Mouse (Mus musculus) forebrain, embryonic 13.5 days (tissue): ENCODE measurements around the gene Spr. TPM values are rescaled to one million over a fixed set of nuclear protein-coding genes. Genes with fewer than 3 reads are reported as not detected.
"Not testable (repeated sequence)": the region's sequence is repeated elsewhere in the genome, so short reads cannot be mapped to it uniquely, and the experiment has no call there.

Experiments used
- ATAC-seq: fragments of 200-750 bp; cut with Nextera tagmentation; 2 replicates; pipeline ENCODE4 v1.8.0; 2017
- H3K27ac ChIP-seq: fragments of 300-500 bp; sonication (generic); 2 replicates; pipeline ENCODE4 v1.5.1; 2015; ENCODE audit warnings: inconsistent platforms, mild to moderate bottlenecking, moderate library complexity
- H3K27me3 ChIP-seq: fragments of 300-500 bp; sonication (generic); 2 replicates; pipeline ENCODE4 v1.6.1; 2015; ENCODE audit warnings: mild to moderate bottlenecking, inconsistent platforms
- H3K36me3 ChIP-seq: fragments of 300-500 bp; sonication (generic); 2 replicates; pipeline ENCODE4 v1.6.1; 2015; ENCODE audit warnings: mild to moderate bottlenecking, inconsistent platforms; ENCODE audit not compliant: poor library complexity, severe bottlenecking
- H3K4me1 ChIP-seq: fragments of 300-500 bp; sonication (generic); 2 replicates; pipeline ENCODE4 v1.6.1; 2015; ENCODE audit warnings: inconsistent platforms
- H3K4me2 ChIP-seq: fragments of 300-500 bp; sonication (generic); 2 replicates; pipeline ENCODE4 v1.6.1; 2015; ENCODE audit warnings: inconsistent platforms, mild to moderate bottlenecking, moderate library complexity
- H3K4me3 ChIP-seq: fragments of 300-500 bp; sonication (generic); 2 replicates; pipeline ENCODE4 v1.5.1; 2015; ENCODE audit warnings: mild to moderate bottlenecking, inconsistent platforms
- H3K9ac ChIP-seq: fragments of 300-500 bp; sonication (generic); 2 replicates; pipeline ENCODE4 v1.6.1; 2015; ENCODE audit warnings: mild to moderate bottlenecking, inconsistent platforms
- H3K9me3 ChIP-seq: fragments of 300-500 bp; sonication (generic); replicated peaks from 2 replicates; pipeline ENCODE4 v1.6.1; 2016; ENCODE audit warnings: inconsistent platforms
- WGBS: fragments of 180-500 bp; shearing (Covaris S2); methylation state at CpG from one replicate; pipeline ENCODE4 v1.1.7; 2015; 5-methylcytosine and 5-hydroxymethylcytosine counted together
- polyA plus RNA-seq: library from polyadenylated mRNA; unstranded; fragments of >200 nt; fragmentation: Nextera tagmentation; extraction: Ambion mirVana; gene quantifications from 2 replicates; pipeline ENCODE4 v1.2.1, GENCODE M21; 2015

The Spr gene
- polyA plus RNA-seq, 1 experiment from 2014 or later: 29.1 TPM

DNA sequence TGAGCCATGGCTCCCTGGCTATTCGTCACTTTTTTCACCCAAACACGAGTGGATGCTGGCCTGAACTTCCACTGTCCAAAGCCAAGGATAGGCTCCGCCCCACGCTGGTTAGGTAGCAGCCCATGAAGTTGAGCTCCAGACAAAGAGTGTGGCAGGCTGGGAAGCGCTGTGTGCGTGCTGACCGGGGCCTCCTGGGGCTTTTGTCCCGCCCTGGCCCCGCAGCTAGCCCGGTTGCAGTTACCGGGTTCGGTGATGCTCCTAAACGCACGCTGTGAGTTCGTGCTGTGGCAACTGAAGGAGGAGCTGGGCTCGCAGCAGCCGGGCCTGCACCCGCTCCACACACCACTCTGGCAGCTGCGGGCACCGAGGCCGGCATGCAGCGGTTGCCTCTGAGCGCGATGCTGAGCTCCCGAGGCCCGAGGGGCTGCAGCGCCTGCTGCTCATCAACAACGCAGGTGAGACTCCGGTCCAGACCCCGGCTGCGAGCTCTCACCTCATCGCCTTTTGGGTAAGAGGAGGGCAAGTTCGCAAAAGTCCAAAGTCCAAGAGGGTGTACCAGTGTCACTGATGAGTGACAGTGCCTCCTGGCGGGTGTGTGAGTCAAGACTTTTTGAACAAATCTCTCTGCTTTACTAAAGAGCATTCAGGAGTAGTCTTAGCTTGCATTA is 17.4 kb upstream of the Spr start:
- Histone ChIP-seq H3K4me3 (peak overlapping the region; percentile 45), H3K27me3 (no peaks in the 10 kb centered on the region), H3K4me2 (peak overlapping the region; percentile 80), H3K36me3 (no peaks in the 10 kb centered on the region), H3K9me3 (no peaks in the 10 kb centered on the region), H3K9ac (peak overlapping the region; percentile 69), H3K4me1 (peaks cover 21% of the 10 kb centered on the region), H3K27ac (peak overlapping the region; percentile 20; the same call in 1 of the 2 replicates)
- peak; percentile 46 for ATAC-seq
- 1% methylated on average over 34 of the region's 34 CpGs for WGBS

DNA sequence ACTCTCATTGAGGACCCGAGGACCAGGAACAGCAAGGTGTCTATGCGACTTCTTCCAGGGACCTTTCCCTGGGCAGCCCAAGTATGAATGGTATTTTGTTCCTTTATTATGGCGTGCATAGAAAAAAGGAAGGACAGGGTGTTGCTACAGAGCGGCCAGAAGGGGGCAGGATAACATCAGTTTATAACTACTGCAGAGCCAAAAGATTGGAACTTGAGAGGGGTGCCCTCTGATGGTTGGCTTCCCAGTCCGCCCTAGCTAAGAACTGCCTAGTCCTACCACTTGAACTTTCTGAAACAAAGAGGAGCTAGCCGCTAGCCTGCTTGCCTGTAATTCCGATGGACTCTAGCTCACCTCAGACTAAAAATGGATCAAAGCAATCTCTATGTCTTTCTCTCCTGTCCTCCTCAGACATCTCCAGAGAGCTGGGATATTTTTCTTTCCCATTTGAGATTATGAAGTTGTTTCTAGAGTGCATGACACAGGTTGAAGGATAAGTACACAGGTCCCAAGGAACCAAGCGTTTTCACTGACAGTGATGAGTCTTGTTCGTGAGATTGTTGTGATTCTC is 16.5 kb upstream of the Spr start:
- ATAC-seq: peak; percentile 73

DNA sequence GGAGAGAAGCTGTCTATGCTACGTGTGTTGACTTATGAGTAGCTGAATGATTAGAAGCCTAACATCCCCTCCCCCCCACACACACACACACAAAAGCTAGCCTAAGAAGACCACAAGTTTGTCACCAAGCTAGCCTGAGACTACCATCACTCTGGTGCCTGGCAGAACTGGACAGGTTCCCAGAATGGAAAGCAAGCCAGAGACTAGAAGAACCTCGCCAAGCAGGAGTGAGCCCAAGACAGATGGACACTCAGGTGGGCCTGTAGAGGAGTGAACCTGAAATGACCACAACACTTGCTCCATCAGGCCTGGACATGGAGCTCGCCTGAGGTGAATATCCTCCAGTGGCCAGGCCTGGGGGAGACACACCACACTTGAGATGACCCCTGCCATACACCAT is 12.8 kb upstream of the Spr start:
- Histone ChIP-seq H3K4me1 (peaks cover 10% of the 10 kb centered on the region), H3K36me3 (no peaks in the 10 kb centered on the region), H3K27ac (no peak overlapping the region), H3K4me2 (no peak overlapping the region), H3K9me3 (no peaks in the 10 kb centered on the region), H3K27me3 (no peaks in the 10 kb centered on the region), H3K4me3 (no peak overlapping the region), H3K9ac (no peak overlapping the region)
- 67% methylated on average over 3 of the region's 3 CpGs for WGBS
- no peak for ATAC-seq

More for the DNA sequence above, 16.5 kb upstream of the Spr start:
- Histone ChIP-seq H3K9me3 (no peaks in the 10 kb centered on the region), H3K27ac (no peak overlapping the region), H3K9ac (no peak overlapping the region), H3K36me3 (no peaks in the 10 kb centered on the region), H3K4me1 (peaks cover 18% of the 10 kb centered on the region), H3K27me3 (no peaks in the 10 kb centered on the region), H3K4me3 (no peak overlapping the region), H3K4me2 (no peak overlapping the region)
- 10% methylated on average over 9 of the region's 9 CpGs for WGBS

DNA sequence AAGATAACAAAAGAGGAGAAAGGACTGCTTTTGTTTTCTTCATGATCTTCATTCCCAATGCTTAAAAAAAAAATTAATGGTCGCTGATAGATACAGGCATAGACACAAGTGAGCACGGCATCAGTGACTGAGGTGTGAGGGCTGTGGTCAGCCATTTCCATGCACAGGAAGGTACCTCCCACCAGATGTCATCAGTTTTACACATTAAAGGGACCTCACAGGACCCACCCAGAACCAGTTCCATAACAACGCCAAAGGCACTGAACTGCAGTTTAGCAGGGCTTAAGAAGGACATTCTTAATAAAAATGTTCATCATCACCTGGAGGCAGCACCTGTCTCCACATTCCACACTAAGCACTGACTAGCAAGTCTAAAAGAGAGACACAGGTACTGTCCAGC is 10.1 kb upstream of the Spr start:
- Histone ChIP-seq H3K36me3 (no peaks in the 10 kb centered on the region), H3K9ac (no peak overlapping the region), H3K4me2 (no peak overlapping the region), H3K27ac (no peak overlapping the region), H3K4me1 (no peaks in the 10 kb centered on the region), H3K4me3 (no peak overlapping the region), H3K9me3 (no peaks in the 10 kb centered on the region), H3K27me3 (no peaks in the 10 kb centered on the region)
- 71% methylated on average over 3 of the region's 3 CpGs for WGBS
- no peak for ATAC-seq

DNA sequence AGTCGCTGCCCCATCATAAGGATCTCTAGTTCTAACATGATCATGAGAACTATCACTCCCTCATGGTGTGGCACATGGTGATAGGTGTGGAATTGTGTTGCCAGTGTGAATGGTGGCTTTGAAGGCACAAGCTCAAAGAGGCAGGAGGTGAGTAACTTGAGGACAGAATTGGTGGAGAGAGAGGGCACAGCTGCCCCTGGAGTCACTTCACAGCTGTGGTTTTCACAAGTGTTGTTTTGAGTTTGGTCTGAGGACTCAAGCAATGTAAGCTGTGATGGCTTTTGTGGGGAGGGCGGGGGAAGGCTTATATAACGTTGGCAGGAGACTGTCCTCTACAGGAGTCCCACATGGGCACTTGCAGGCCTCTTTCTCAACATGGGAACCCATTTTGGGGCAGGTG is 6.9 kb upstream of the Spr start:
- ATAC-seq: no peak
- Histone ChIP-seq H3K27me3 (no peaks in the 10 kb centered on the region), H3K4me3 (no peak overlapping the region), H3K27ac (no peak overlapping the region), H3K9ac (no peak overlapping the region), H3K9me3 (no peaks in the 10 kb centered on the region), H3K4me1 (no peaks in the 10 kb centered on the region), H3K36me3 (no peaks in the 10 kb centered on the region), H3K4me2 (no peak overlapping the region)
- 77% methylated on average over 3 of the region's 3 CpGs for WGBS

DNA sequence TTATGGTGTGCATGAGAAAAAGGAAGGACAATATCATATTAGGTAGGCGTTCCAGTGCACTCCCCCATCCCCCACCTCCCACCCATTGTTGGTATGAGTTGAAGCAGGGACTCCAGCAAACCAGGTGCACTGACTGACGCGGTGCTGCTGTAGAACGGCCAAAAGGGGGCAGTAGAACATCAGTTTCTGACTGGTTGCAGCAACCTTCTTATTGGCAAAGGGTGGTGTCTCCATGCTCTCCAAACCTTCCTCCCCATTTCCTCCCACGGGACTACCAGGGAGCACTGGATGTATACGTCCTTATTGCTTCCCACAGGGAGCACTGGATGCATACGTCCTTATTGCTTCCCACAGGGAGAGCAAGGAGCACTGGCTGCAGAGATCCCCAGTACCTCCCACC is 3.4 kb upstream of the Spr start:
- H3K9ac ChIP-seq, H3K4me3 ChIP-seq, ATAC-seq, H3K9me3 ChIP-seq, H3K4me2 ChIP-seq, H3K27me3 ChIP-seq, H3K4me1 ChIP-seq, H3K27ac ChIP-seq, H3K36me3 ChIP-seq: not testable (repeated sequence)
- 4% methylated on average over 7 of the region's 7 CpGs for WGBS

DNA sequence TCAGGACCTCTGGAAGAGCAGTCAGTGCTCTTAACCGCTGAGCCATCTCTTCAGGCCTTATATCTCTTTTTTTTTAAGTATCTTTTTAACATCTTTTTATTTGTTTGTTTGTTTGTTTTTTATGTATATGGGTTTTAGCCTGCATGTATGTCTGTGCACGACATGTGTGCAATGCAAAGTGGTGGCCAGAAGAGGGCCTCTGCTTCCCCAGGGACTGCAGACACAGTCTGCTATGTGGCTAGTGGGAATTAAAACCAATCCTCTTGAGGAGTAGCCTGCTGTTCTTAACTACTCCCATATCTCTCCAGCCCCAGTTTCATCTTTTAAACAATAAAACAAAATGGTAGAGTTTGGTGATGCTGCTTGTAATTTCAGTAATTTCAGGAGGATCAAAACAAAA is 2.0 kb upstream of the Spr start:
- H3K27me3 ChIP-seq: no peaks in the 10 kb centered on the region
- H3K36me3 ChIP-seq: no peaks in the 10 kb centered on the region
- H3K27ac ChIP-seq: no peak overlapping the region
- no peak overlapping the region for H3K4me2 ChIP-seq
- H3K4me1 ChIP-seq: peaks cover 4% of the 10 kb centered on the region
- no peak for ATAC-seq
- H3K9ac ChIP-seq: no peak overlapping the region
- H3K9me3 ChIP-seq: no peaks in the 10 kb centered on the region
- no peak overlapping the region for H3K4me3 ChIP-seq
- WGBS: 92% methylated on average over 2 of the region's 2 CpGs

DNA sequence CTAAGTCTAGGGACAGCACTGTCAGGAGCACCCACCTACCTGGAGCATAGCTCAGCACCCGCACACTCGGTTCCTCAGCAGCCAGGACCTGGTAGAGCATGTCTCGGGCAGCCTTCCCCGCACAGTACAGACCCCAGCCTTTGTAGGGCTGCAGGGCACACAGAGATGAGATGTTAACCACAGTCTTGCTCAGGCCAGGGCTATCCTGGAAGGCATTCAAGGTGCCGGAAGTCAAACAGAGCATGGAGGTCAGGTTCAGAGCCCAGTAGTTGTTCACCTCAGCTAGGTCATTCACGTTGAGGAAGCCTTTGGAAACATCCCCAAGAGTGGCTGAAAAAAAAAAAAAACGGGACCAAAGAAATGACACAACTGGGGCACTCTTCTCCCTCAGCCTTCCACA is 782 bp downstream of the Spr start:
- H3K9ac ChIP-seq: 0 out of 2 replicates have a peak overlapping the region, but pooled peaks have one; percentile 80
- WGBS: 65% methylated on average over 7 of the region's 7 CpGs
- not testable (repeated sequence) for H3K27ac ChIP-seq

DNA sequence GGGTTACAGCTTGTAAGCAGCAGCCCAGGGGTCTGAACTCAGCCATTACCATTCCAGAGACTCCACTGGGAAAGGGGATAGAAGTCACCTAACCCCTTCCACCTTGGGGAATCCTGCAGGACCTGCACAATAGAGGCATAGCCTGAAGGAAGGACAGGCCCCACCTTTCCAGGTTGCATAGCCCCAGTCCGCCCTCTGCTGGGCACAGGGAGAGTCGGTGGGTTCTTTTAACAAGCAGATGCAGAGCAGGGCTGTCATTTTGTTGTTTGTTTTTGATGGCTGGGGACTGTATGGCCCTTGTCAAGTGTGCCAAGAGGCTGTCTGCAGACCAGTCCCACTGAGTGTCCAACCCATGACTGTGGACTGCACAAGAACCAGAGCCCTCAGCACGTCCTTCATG is 4.8 kb downstream of the Spr start:
- not testable (repeated sequence) for H3K4me3 ChIP-seq, H3K9ac ChIP-seq, H3K27ac ChIP-seq, H3K4me2 ChIP-seq, H3K9me3 ChIP-seq, H3K36me3 ChIP-seq, H3K4me1 ChIP-seq, ATAC-seq, H3K27me3 ChIP-seq
- WGBS: 27% methylated on average over 3 of the region's 3 CpGs

More for the DNA sequence above, 782 bp downstream of the Spr start:
- Histone ChIP-seq H3K4me2 (peak overlapping the region; percentile 70), H3K4me3 (peak overlapping the region; percentile 79)
- not testable (repeated sequence) for H3K27me3 ChIP-seq, H3K9me3 ChIP-seq, H3K4me1 ChIP-seq, H3K36me3 ChIP-seq
- 0 out of 2 replicates have a peak, but pooled peaks have one; percentile 11 for ATAC-seq

DNA sequence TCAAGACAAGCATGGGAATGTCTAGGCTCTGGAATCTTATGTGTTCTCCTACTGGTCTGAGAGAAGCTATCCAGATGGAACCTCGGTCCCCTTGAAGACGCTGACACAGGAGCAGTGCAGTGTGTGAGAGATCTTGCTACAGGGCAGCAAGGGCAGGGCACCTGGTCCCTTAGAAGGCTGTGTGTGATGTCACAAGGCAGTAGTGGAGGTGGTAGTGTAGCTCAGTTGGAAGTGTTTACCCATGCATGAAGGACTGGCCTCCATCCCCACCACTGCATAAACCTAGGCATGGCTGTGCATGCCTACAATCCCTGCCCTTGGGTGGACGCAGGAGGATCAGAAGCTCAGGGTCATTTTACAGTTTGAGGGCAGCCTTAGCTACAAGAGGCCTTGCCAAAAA is 5.3 kb downstream of the Spr start:
- not testable (repeated sequence) for H3K36me3 ChIP-seq, ATAC-seq
- 87% methylated on average over 3 of the region's 3 CpGs for WGBS

DNA sequence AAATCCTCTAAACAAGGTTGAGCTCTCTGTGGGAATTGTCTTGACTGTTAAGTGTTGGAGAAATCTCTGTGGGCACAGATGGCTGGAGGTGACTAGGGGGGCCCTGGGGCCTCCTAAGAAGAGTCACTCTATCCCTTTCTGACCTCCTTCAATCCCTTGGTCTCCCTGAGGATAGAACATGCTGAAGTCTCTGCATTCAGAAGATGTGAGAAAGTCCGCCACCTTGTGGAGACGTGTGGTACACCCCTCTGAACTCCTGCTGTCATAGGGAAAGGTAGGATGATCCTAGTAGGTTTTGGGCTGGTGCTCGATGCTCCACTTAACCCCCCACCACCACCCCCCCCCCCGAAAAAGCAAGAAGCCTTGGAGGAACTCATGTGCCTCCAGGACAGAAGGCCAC is 5.9 kb downstream of the Spr start:
- peaks cover 2% of the 10 kb centered on the region for H3K4me1 ChIP-seq
- 0 out of 2 replicates have a peak, but pooled peaks have one; percentile 14 for ATAC-seq
- H3K9me3 ChIP-seq: no peaks in the 10 kb centered on the region
- H3K4me3 ChIP-seq: no peak overlapping the region
- 5% methylated on average over 4 of the region's 4 CpGs for WGBS
- H3K4me2 ChIP-seq: no peak overlapping the region
- peaks cover 8% of the 10 kb centered on the region; the same call in 1 of the 2 replicates for H3K36me3 ChIP-seq
- H3K27me3 ChIP-seq: peaks cover 9% of the 10 kb centered on the region
- no peak overlapping the region for H3K27ac ChIP-seq
- no peak overlapping the region for H3K9ac ChIP-seq

More for the DNA sequence above, 5.3 kb downstream of the Spr start:
- H3K27ac ChIP-seq, H3K9ac ChIP-seq, H3K9me3 ChIP-seq, H3K4me3 ChIP-seq, H3K4me1 ChIP-seq, H3K27me3 ChIP-seq, H3K4me2 ChIP-seq: not testable (repeated sequence)

DNA sequence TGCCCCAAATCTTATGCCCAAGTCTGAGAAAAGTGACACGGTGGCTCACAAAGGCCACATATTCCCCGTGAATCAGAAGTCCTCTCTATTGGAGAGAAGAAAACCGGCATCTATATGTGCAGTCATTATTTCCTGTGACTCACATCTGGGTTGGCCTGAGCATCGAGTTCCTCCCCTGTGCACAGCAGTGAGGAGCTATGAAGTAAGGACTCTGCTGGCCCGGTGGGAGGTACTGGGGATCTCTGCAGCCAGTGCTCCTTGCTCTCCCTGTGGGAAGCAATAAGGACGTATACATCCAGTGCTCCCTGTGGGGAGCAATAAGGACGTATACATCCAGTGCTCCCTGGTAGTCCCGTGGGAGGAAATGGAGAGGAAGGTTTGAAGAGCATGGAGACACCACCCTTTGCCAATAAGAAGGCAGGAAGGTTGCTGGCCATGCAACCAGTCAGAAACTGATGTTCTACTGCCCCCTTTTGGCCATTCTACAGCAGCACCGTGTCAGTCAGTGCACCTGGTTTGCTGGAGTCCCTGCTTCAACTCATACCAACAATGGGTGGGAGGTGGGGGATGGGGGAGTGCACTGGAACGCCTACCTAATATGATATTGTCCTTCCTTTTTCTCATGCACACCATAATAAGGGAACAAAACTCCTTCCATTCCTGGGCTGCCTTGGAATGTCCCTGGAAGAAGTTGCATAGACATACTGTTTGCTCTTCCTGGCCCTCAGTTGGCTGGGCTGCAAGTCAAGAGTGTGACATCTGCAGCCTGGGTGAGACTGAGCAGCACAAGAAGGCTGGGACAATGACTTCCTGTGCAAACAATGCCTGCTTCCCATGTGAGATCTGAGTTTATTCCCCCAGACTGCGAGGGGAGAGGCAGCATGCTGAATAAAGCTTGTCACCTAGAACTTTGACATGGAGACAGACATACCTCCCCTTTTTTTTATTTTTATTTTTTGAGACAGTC is 19.7 kb downstream of the Spr start:
- H3K9ac ChIP-seq, H3K27ac ChIP-seq, H3K36me3 ChIP-seq, H3K27me3 ChIP-seq, H3K9me3 ChIP-seq, ATAC-seq, H3K4me1 ChIP-seq, H3K4me2 ChIP-seq, H3K4me3 ChIP-seq: not testable (repeated sequence)
- 46% methylated on average over 10 of the region's 11 CpGs for WGBS
